Mouse (Mus musculus): ENCODE measurements around the gene Dennd4c. TPM values are rescaled to one million over a fixed set of nuclear protein-coding genes. Genes with fewer than 3 reads are reported as not detected.

The Dennd4c gene
- polyA plus RNA-seq, 1 experiment from 2014 or later, result 14.4 TPM

GRCm38 (mm10) chr4:86852813-86853590 is 104.6 kb downstream of the Dennd4c start:
- H3K27me3 ChIP-seq, result no peaks in the 10 kb centered on the region
- no peak for TF ChIP-seq CTCF (IDR thresholded peaks at IDR 0.05)
- ATAC-seq (no peak), DNase-seq (ENCODE audit: low read depth, low spot score) (no peak)
- ChIA-PET CTCF (no interaction called here), POLR2A (no interaction called here)
- in situ Hi-C loops (cut with MboI; ENCODE audit: low pct_unique_long_range_greater_than_20kb), result no loop called here

GRCm38 (mm10) chr4:86856304-86857112 is 108.2 kb downstream of the Dennd4c start:
- TF ChIP-seq CTCF (IDR thresholded peaks at IDR 0.05), result no peak
- peak; percentile 52 for ATAC-seq
- ChIA-PET CTCF (no interaction called here), POLR2A (interaction anchor here (0.6 to 0.7 kb wide), 2 partner anchors 46 to 144 kb away, joined by 3 to 6 read pairs; no protein-coding TSS in a partner anchor)
- no peaks in the 10 kb centered on the region for H3K27me3 ChIP-seq
- in situ Hi-C loops (cut with MboI; ENCODE audit: low pct_unique_long_range_greater_than_20kb), result no loop called here
- no peak for DNase-seq (ENCODE audit: low read depth, low spot score)

DNA sequence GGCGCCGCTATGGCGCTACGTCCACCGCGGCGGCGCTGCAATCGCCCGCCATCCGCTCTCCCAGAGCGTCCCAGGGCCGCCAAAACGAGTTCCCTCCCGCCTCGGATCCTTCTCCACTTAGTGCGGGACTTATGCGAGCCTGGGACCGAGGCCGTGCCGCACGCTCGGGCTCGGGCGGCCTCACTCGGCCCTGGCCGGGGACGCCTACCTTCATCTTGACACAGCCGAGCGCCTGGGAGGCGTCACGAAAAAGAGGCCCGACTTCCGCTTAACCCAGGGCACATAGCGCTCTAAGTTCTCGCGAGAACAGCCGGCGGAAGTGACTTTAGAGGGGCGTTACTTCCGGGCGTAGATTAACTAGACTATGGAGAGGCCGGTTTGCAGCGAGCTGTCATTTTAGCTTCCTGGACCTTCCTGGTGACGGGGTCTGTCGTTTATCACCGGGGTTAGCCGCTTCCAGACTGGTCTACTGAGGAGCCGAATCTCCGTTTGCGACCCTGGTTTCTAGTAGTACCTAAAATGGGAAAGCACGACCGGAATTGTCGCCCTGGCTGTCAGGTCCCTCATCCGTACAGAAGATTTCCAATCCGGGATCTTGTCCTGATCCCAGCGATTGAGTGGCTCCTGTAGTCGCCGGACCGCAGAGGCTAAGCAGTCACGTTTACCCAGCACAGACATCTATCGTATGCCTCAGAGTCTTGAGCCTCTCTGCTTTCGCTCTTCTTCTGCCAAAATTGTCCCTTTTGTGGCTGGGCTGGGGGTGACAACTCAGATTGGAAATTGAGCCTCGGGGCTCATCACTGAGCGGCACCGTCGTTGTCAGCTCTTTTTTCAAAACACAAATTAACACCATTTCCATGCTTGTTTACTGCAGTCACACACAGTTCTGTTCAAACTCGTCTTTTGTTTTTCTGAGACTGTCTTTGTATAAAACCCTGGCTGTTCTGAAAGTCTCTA is 109.0 kb downstream of the Dennd4c start, which contains the start of gene Rps6:
Gene Rps6 (minus strand): TSS at position 300 of the 957 bp plus-strand sequence.
- TF ChIP-seq CTCF (IDR thresholded peaks at IDR 0.05), result no peak
- peak; percentile 58 for DNase-seq (ENCODE audit: low read depth, low spot score)
- peak; percentile 94 for ATAC-seq
- ChIA-PET CTCF (interaction anchor here (1.2 kb wide), 1 partner anchor 9 kb away, joined by 3 read pairs; no protein-coding TSS in a partner anchor), POLR2A (interaction anchor here (0.7 kb wide), 1 partner anchor 144 kb away, joined by 3 read pairs; no protein-coding TSS in a partner anchor)
- in situ Hi-C loops (cut with MboI; ENCODE audit: low pct_unique_long_range_greater_than_20kb), result no loop called here
- no peaks in the 10 kb centered on the region for H3K27me3 ChIP-seq

- ChIA-PET POLR2A (no interaction called here), CTCF (interaction anchor here (1.2 kb wide), 1 partner anchor 8 kb away, joined by 3 read pairs; no protein-coding TSS in a partner anchor)
- in situ Hi-C loops (cut with MboI; ENCODE audit: low pct_unique_long_range_greater_than_20kb), result no loop called here
- no peaks in the 10 kb centered on the region for H3K27me3 ChIP-seq
- DNase-seq (ENCODE audit: low read depth, low spot score), result no peak
- ATAC-seq, result no peak
- no peak for TF ChIP-seq CTCF (IDR thresholded peaks at IDR 0.05)
These were observed 109.7 kb downstream of the Dennd4c start for GRCm38 (mm10) chr4:86858070-86858440.

GRCm38 (mm10) chr4:86864087-86864486 is 115.7 kb downstream of the Dennd4c start:
- no peak for TF ChIP-seq CTCF (IDR thresholded peaks at IDR 0.05)
- DNase-seq (ENCODE audit: low read depth, low spot score) (no peak), ATAC-seq (no peak)
- CTCF ChIA-PET, result no interaction called here
- POLR2A ChIA-PET, result no interaction called here
- in situ Hi-C loops (cut with MboI; ENCODE audit: low pct_unique_long_range_greater_than_20kb), result no loop called here
- H3K27me3 ChIP-seq, result peaks cover 3% of the 10 kb centered on the region

DNA sequence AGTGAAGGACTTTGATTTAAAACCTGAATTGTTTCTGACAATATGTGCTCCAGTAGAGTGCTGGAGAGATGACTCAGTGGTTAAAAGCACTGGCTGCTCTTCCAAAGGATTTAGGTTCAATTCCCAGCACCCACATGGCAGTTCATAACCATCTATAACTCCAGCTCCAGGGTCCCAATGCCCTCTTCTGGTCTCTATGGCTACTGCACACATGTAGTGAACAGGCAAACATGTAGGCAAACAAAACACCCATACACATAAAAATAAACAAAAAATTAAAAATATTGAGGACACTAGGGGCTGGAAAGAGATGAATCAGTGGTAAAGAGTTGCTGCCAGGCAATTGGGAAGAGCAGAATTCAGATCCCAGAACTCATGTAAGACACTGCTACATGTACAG is 123.6 kb downstream of the Dennd4c start:
- no peak for ATAC-seq
- CTCF ChIA-PET, result no interaction called here
- in situ Hi-C loops (cut with MboI; ENCODE audit: low pct_unique_long_range_greater_than_20kb), result no loop called here
- peaks cover 3% of the 10 kb centered on the region for H3K27me3 ChIP-seq
- POLR2A ChIA-PET, result no interaction called here
- no peak for DNase-seq (ENCODE audit: low read depth, low spot score)
- no peak for TF ChIP-seq CTCF (IDR thresholded peaks at IDR 0.05)

GRCm38 (mm10) chr4:86873072-86873471 is 124.7 kb downstream of the Dennd4c start:
- ChIA-PET POLR2A (no interaction called here), CTCF (no interaction called here)
- ATAC-seq, result no peak
- in situ Hi-C loops (cut with MboI; ENCODE audit: low pct_unique_long_range_greater_than_20kb), result no loop called here
- DNase-seq (ENCODE audit: low read depth, low spot score), result no peak
- peaks cover 3% of the 10 kb centered on the region for H3K27me3 ChIP-seq
- TF ChIP-seq CTCF (IDR thresholded peaks at IDR 0.05), result no peak

GRCm38 (mm10) chr4:86874146-86874847 is 125.9 kb downstream of the Dennd4c start, which contains the start of gene Acer2:
Gene Acer2 (plus strand): TSS chr4:86874396.
- DNase-seq (ENCODE audit: low read depth, low spot score), result no peak
- in situ Hi-C loops (cut with MboI; ENCODE audit: low pct_unique_long_range_greater_than_20kb), result no loop called here
- H3K27me3 ChIP-seq, result peaks cover 3% of the 10 kb centered on the region
- CTCF ChIA-PET, result no interaction called here
- TF ChIP-seq CTCF (IDR thresholded peaks at IDR 0.05), result no peak
- ATAC-seq, result peak; percentile 31
- POLR2A ChIA-PET, result interaction anchor here (0.7 kb wide), 2 partner anchors 34 to 277 kb away, joined by 4 to 6 read pairs; no protein-coding TSS in a partner anchor

DNA sequence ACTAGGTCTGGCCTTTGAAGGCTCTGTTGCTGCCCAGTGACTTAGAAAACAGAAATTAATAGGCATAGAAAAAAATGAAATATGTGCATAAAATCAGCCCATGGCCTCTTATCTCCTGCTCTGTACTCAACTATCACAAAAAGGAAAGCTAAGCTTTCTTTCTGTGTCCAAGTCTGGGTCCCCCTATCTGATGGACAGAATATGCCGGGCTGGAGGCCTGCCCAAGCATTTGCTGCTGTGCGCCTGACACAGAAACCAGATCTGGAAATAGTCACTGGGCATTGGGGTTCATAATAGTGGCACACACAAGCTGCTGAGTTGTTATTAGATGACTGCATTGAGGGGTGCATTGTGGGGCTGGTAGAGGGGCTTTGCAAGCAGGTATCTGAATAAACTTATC is 131.1 kb downstream of the Dennd4c start:
- in situ Hi-C loops (cut with MboI; ENCODE audit: low pct_unique_long_range_greater_than_20kb), result no loop called here

More for the DNA sequence above, 131.1 kb downstream of the Dennd4c start:
- POLR2A ChIA-PET, result interaction anchor here (1.2 kb wide), 1 partner anchor 9 kb away, joined by 3 read pairs; no protein-coding TSS in a partner anchor
- ATAC-seq (no peak), DNase-seq (ENCODE audit: low read depth, low spot score) (no peak)
- CTCF ChIA-PET, result no interaction called here
- peaks cover 3% of the 10 kb centered on the region for H3K27me3 ChIP-seq
- no peak for TF ChIP-seq CTCF (IDR thresholded peaks at IDR 0.05)

All from Patski (cell line).